Mouse (Mus musculus) left cerebral cortex, postnatal 36 days (tissue): ENCODE results near the gene Tmem131. TPM values are rescaled to one million over a fixed set of nuclear protein-coding genes. Genes with fewer than 3 reads are reported as not detected.

Experiments
- DNase-seq, 2 experiments: peaks; one replicate each; pipeline ENCODE4 v3.0.0; 2021 to 2022; ENCODE audit warnings: low spot score in 2 of 2, mixed read lengths in 1 of 2
- intact Hi-C: fragments of 180-260 bp; cut with DNase I; formaldehyde crosslinking; loops from one replicate; pipeline ENCODE4 v1.15.1; 2025
- total RNA-seq, 2 experiments: library from RNA; stranded (reverse); gene quantifications; 2 replicates each; pipeline ENCODE4 v1.2.3; 2021

The Tmem131 gene
- total RNA-seq, 2 experiments from 2014 or later, result 49.7 to 65.2 TPM

GRCm38 (mm10) chr1:36807086-36807485, 136.4 kb downstream of the Tmem131 start:
- no peak for DNase-seq
- intact Hi-C loops, result loop anchor here (5.0 kb wide), 1 partner anchor 310 kb away; no protein-coding TSS in a partner anchor

- no peak for DNase-seq
- intact Hi-C loops, result loop anchor here (5.0 kb wide), 1 partner anchor 311 kb away; no protein-coding TSS in a partner anchor
Measured at GRCm38 (mm10) chr1:36806181-36806905, 137.1 kb downstream of the Tmem131 start.

DNA sequence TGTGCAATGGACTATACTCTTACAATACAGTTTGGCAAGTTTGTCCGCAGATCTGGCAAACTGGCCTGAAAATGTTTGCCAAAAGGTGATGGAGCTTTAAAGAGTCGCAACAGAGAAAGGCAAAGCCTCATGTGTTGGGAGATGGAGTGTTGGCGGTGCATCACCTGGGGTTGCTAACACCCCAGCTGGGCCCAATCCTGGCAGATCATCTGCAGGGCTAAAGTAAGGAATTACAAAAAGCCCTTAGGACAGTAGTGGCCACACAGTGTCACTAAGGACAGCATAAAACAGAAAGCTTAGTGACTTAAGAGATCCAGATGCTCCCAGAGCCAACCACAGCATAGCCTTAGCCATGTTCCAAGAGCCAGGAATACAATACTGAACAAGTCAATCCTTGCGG, 138.6 kb downstream of the Tmem131 start:
- DNase-seq, result no peak
- intact Hi-C loops, result loop anchor here (5.0 kb wide), 1 partner anchor 312 kb away; no protein-coding TSS in a partner anchor

DNA sequence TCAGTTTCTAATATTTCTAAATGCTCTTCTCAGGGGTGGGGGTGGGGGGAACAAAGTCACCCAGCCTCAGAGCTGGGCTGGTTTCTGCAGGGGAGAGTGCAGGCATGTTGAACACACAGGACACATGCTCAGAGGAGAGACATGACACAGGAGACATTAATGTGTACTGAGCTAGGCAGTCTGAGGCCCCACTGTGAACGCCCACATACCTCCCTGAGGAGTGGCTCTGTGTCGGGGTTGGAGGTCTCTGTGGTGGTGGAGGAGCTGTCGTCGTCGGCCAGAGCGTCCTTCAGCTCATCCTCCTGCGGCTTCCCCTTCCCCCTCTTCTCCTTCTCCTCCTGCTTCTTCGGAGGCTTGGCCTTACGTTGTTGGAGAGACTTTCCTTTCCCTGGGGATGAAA, 139.2 kb downstream of the Tmem131 start:
- intact Hi-C loops, result no loop called here
- DNase-seq, result no peak

DNA sequence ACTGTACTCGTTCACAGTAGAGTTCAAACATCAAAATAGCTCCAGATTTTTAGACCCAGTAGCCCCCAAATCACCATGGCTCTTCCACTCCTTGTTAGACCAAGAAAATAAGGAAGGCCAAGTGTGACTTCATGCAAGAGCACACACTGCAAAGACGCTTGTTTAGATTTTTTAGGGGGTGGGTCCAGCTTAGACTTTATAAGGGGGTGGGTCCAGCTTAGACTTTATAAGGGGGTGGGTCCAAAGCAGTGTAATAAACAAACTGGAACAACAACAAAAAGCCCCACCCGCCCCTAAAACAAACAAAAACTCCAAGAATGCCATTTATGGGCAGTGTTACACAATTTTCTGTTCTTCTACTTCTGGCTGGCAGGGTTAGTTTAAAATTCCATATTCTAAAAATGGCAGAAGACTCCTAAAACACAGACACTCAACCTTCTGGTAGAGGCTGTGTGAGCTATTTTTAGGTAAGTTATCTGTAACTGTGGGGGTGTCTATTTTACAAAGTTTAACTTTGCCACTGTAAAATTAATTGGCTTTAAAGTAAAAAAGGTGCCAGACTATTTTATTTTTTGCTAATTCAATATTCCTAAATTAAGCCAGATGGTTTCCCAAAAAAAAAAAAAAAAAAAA, 143.0 kb downstream of the Tmem131 start:
- intact Hi-C loops, result no loop called here
- no peak for DNase-seq

GRCm38 (mm10) chr1:36797481-36797880, 146.0 kb downstream of the Tmem131 start:
- intact Hi-C loops, result no loop called here
- DNase-seq, result peak; percentile 66 to 68

DNA sequence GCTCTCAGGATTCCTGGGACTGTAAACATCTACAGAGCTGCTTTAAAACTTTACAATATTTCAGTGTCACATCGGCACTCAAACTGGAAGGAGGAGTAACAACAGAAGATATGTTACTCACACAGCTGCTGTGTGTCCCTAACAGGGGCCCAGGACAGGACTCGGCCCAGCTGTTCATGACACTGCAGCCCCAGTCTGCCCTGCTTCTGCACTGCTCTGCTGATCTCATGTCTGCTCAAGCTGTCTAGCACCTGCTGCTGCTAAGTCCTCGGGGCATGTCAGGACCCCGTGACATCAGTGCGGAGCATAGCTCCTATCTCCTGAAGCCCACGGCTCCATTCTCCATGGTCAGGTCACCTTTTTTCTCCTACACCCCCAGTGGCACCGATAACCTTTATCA, 146.8 kb downstream of the Tmem131 start:
- intact Hi-C loops, result no loop called here
- no peak for DNase-seq

- intact Hi-C loops, result no loop called here
- no peak for DNase-seq
Measured at GRCm38 (mm10) chr1:36789416-36789815, 154.1 kb downstream of the Tmem131 start.

DNA sequence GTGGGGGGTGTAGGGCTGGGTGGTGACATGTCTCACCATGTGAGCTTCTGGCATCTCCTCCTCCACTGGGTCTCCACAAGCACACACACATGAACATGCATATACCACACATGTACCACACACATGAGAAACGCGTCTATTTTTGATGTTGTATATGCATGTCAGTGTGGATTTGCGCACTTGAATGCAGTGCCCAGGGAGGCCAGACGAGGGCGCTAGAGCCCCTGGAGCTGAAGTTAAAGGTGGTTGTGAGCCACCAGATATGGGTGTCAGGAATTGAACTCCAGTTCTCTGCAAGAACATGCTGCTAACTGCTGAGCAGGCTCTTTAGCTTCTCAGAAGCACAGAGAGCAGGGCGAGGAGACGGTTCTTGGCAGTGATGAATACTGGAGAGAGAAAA, 157.1 kb downstream of the Tmem131 start:
- intact Hi-C loops, result no loop called here
- no peak for DNase-seq

- intact Hi-C loops, result loop anchor here (1.0 kb wide), 1 partner anchor 465 kb away; no protein-coding TSS in a partner anchor
- peak in 1 of 2 experiments; percentile 34 for DNase-seq
Measured at GRCm38 (mm10) chr1:36785238-36785641, 158.2 kb downstream of the Tmem131 start.

DNA sequence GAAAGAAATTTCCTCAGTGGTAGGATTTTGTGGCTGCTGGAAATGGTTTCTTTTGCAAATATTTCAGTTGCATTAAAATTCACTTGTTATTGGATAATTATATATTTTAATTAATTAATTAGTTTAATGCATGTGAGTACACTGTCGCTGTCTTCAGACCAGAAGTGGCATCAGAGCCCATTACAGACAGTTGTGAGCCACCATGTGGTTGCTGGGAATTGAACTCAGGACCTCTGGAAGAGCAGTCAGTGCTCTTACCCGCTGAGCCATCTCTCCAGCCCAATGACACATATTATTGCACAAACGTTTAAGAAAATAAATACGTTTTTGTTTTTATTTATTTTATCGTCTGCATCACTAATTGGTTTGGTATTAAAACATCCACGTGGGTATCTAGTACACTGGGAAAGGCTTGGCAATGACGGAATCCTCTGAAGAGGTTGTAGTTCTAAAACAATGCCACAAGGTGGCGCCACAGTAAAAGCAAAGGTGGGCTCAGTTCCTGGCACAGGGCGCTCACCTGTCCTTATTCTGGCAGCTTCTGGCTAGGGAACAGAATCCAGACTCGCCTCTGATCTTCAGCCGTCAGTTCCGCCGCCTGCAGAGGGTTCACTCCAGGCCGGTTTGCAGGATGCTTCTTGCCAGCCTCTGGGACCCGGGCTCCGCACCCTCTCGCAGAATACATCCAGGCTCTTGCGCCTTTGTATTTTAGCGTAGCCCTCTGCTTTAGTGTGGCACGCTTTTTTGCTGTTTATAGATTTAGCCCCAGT, 158.9 kb downstream of the Tmem131 start:
- intact Hi-C loops, result loop anchor here (1.0 kb wide), 1 partner anchor 466 kb away; no protein-coding TSS in a partner anchor
- peak; percentile 76 to 85 for DNase-seq

DNA sequence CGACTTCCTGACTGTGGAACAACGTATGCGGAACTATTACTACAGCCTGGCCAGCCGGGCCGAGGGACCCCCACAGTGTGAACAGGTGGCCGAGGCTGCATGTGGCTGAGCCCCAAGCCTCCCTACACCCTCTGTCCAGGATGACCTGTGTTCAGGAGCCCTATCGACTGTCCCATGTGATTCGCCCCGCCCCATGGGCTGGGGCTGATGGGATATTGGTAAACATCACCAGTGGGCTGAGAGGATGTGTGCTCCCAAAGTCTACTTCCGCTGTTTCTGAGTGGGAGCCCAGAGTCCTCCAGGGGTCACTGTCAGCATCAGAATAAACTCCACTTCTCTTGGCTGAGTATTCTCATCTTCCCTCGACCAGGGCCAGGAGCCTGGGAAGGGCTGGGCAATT, 161.0 kb downstream of the Tmem131 start:
- intact Hi-C loops, result no loop called here
- DNase-seq, result no peak

DNA sequence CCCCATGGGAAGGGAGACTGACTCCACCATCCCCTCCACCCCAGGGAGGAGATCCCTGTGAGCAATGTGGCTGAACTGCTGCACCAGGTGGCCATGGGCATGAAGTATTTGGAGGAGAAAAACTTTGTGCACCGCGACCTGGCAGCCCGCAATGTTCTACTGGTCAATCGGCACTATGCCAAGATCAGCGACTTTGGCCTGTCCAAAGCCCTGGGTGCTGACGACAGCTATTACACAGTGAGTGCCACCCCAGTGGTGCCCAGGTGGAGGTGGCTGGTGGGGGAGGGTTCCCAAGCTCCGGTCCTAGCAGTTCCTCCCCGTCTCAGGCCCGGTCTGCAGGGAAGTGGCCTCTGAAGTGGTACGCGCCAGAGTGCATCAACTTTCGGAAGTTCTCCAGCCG, 162.7 kb downstream of the Tmem131 start:
- intact Hi-C loops, result no loop called here
- no peak for DNase-seq

GRCm38 (mm10) chr1:36772198-36772934, 171.1 kb downstream of the Tmem131 start:
- intact Hi-C loops, result no loop called here
- DNase-seq, result no peak

DNA sequence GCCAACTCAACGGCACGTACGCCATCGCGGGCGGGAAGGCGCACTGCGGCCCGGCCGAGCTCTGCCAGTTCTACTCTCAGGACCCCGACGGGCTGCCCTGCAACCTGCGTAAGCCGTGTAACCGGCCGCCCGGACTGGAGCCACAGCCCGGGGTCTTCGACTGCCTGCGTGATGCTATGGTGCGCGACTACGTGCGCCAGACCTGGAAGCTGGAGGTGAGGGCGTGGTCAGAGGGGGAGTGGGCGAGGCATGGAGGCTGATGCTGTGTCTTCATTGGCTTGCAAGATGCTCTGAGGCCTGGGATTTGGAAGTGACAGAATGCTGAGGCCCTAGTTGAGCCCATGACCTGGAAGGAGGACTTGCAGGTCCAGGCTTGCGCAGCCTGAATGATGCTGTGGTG, 172.5 kb downstream of the Tmem131 start:
- intact Hi-C loops, result no loop called here
- no peak for DNase-seq

DNA sequence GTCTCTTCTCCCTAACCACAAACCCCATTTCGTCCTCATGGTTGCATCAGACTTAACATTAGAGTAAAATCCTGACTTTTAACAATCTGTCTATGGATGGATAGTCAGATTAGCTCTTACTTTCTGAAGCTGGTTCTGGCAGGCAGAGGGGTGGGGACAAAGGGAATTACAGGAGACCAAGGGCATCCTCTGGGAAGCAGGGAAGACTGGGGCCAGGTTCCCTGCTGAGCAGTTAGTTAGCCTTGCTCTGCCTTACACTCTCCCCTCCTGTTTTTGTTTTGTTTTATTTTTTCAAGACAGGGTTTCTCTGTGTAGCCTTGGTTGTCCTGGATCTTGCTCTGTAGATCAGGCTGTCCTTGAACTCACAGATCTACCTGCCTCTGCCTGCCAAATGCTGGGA, 173.5 kb downstream of the Tmem131 start:
- intact Hi-C loops, result no loop called here
- DNase-seq, result no peak

DNA sequence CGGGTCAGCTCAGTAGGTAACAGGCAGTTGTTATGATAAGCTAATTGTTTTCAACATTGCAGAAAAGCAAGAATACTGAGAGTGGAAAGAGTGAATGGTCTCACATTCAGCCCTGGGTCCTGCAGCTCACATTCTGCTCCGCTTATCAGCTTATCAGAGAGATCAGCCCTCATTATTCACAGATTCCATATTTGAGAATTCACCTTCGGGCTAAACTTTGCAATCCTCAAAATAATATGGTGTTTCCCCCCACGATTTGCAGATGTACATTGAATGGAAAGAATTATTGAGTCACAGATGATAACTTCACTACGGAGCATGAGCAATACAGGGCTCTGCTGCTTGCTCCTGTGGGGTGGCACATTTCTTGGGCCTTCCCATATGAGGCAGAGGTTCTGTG, 174.7 kb downstream of the Tmem131 start:
- intact Hi-C loops, result no loop called here
- no peak for DNase-seq

- intact Hi-C loops, result no loop called here
- DNase-seq, result no peak
Measured at GRCm38 (mm10) chr1:36767321-36767720, 176.1 kb downstream of the Tmem131 start.

DNA sequence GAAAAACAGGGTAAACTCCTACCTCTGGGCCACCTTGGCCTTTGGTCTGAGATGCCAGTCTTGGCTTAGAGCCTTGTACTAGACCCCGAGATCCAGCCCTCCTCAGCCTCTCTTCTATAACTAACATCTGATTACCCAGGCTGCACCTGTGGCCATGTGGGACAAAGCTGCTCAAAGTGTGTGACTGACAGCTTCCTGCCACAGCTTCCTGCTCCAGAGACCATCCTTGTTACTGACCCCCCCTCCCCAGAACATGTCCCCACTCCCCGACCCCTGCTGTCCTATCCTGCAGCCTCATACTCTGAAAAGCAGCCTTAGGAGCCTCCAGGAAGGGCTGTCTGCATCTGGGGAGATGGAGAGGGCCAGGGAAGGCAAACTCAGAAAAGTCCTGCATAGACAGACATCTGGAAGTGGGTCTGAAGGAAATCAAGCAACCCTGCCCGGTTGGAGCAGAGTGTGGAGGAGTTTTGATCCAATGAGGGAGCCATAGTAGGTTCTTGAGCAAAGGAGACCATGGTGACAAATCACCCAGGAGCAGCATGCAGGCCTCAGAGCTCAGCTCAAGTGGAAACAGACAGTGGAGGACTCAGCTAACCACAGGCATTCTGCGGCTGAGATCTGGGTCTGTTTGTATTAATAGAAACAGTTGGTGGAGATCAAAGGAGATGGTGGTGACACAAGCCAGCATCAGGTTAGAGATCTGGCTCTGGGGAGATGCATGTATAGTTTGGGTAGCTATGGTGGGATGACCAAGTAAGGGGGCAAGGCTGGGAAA, 176.8 kb downstream of the Tmem131 start:
- DNase-seq, result no peak
- intact Hi-C loops, result no loop called here
